Mouse (Mus musculus) erythroblast, embryonic 14.5 days (primary cell): Measurements from ENCODE around the gene Mindy2.

Experiments used
- GATA1 ChIP-seq: IDR thresholded peaks from 2 replicates; pipeline ENCODE4 v1.6.1; 2012; ENCODE audit warnings: low read length, inconsistent platforms, mixed read lengths
- TAL1 ChIP-seq: IDR thresholded peaks from 3 replicates; pipeline ENCODE4 v1.6.1; 2012; ENCODE audit warnings: low read length, inconsistent platforms, mixed read lengths

GRCm38 (mm10) chr9:70650994-70651393 is 6.0 kb downstream of the Mindy2 start:
- TF ChIP-seq GATA1 (no peak), TAL1 (no peak)
